Mouse (Mus musculus) liver, embryonic 15.5 days (tissue): ENCODE measurements around the gene Foxo3. TPM values are rescaled to one million over a fixed set of nuclear protein-coding genes. Genes with fewer than 3 reads are reported as not detected.

ENCODE experiments used
- ATAC-seq: fragments of 200-750 bp; cut with Nextera tagmentation; 2 replicates; pipeline ENCODE4 v1.8.0; 2017; ENCODE audit warnings: moderate number of reproducible peaks, mild to moderate bottlenecking, moderate library complexity; ENCODE audit not compliant: insufficient read depth
- H3K27ac ChIP-seq: fragments of 300-500 bp; sonication (generic); replicated peaks from 2 replicates; pipeline ENCODE4 v1.5.1; 2015; ENCODE audit warnings: mild to moderate bottlenecking, inconsistent platforms
- H3K27me3 ChIP-seq: fragments of 300-500 bp; sonication (generic); 2 replicates; pipeline ENCODE4 v1.6.1; 2015; ENCODE audit warnings: mild to moderate bottlenecking, inconsistent platforms
- H3K36me3 ChIP-seq: fragments of 300-500 bp; sonication (generic); replicated peaks from 2 replicates; pipeline ENCODE4 v1.6.1; 2015; ENCODE audit warnings: moderate library complexity, mild to moderate bottlenecking, inconsistent platforms
- H3K4me1 ChIP-seq: fragments of 300-500 bp; sonication (generic); replicated peaks from 2 replicates; pipeline ENCODE4 v1.6.1; 2015; ENCODE audit warnings: inconsistent platforms
- H3K4me2 ChIP-seq: fragments of 300-500 bp; sonication (generic); 2 replicates; pipeline ENCODE4 v1.6.1; 2015; ENCODE audit warnings: moderate library complexity, mild to moderate bottlenecking, inconsistent platforms
- H3K4me3 ChIP-seq: fragments of 300-500 bp; sonication (generic); replicated peaks from 2 replicates; pipeline ENCODE4 v1.5.1; 2015; ENCODE audit warnings: mild to moderate bottlenecking, inconsistent platforms
- H3K9ac ChIP-seq: fragments of 300-500 bp; sonication (generic); 2 replicates; pipeline ENCODE4 v1.6.1; 2015; ENCODE audit warnings: moderate library complexity, mild to moderate bottlenecking, inconsistent platforms
- H3K9me3 ChIP-seq: fragments of 300-500 bp; sonication (generic); replicated peaks from 2 replicates; pipeline ENCODE4 v1.6.1; 2016; ENCODE audit warnings: inconsistent platforms
- WGBS: fragments of 180-500 bp; shearing (Covaris S2); methylation state at CpG from one replicate; pipeline ENCODE4 v1.1.7; 2015; ENCODE audit warnings: mixed read lengths; ENCODE audit not compliant: insufficient replicate concordance; 5-methylcytosine and 5-hydroxymethylcytosine counted together
- polyA plus RNA-seq: library from polyadenylated mRNA; unstranded; fragments of >200 nt; fragmentation: Nextera tagmentation; extraction: Ambion mirVana; gene quantifications from 2 replicates; pipeline ENCODE4 v1.2.1, GENCODE M21; 2015

Foxo3 gene
- polyA plus RNA-seq, 1 experiment from 2014 or later = 15.1 TPM

DNA sequence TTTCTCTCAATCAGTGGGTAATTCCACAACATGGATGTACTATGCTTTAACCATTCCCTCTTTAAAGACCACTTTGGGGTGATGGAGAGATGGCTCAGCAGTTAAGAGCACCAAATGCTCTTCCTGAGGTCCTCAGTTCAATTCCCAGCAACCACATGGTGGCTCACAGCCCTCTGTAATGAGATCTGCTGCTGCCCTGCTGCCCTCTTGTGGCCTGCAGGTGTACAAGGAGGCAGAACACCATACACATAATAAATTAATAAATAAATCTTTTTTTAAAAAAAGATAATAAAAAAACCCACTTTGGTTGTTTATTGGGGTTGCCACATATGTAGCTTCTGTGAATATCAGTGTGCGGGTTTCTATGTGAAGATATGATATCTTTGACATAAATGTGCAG lies 21.4 kb upstream of the Foxo3 start:
- H3K36me3 ChIP-seq = no peaks in the 10 kb centered on the region
- no peak overlapping the region for H3K27ac ChIP-seq
- H3K4me3 ChIP-seq = no peak overlapping the region

DNA sequence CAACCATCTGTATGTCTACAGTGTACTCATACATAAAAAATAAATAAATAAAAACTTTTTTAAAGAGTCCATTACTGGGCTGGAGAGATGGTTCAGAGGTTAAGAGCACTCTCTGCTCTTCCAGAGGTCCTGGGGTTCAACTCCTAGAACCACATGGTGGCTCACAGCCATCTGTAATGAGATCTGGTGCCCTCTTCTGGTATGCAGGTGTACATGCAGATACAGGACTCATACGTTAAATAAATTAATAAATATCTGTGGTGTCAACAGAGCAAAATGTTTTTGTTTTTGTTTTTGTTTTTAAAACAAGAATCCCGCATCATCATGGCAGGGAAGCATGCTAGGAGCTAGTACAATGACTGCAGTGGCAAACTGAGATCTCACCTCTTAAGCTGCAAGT lies 20.6 kb upstream of the Foxo3 start:
- Histone ChIP-seq H3K36me3 (no peaks in the 10 kb centered on the region), H3K4me2 (no peak overlapping the region), H3K27ac (no peak overlapping the region), H3K4me3 (no peak overlapping the region), H3K9me3 (no peaks in the 10 kb centered on the region), H3K9ac (no peak overlapping the region), H3K27me3 (no peaks in the 10 kb centered on the region), H3K4me1 (peaks cover 31% of the 10 kb centered on the region)
- 63% methylated on average over 2 of the region's 2 CpGs for WGBS
- ATAC-seq = no peak

More for the DNA sequence above, 21.4 kb upstream of the Foxo3 start:
- no peaks in the 10 kb centered on the region for H3K27me3 ChIP-seq
- H3K4me1 ChIP-seq = peaks cover 31% of the 10 kb centered on the region
- H3K9me3 ChIP-seq = no peaks in the 10 kb centered on the region
- H3K4me2 ChIP-seq = no peak overlapping the region
- WGBS = 53% methylated on average over 1 of the region's 1 CpGs
- ATAC-seq = no peak
- no peak overlapping the region for H3K9ac ChIP-seq

DNA sequence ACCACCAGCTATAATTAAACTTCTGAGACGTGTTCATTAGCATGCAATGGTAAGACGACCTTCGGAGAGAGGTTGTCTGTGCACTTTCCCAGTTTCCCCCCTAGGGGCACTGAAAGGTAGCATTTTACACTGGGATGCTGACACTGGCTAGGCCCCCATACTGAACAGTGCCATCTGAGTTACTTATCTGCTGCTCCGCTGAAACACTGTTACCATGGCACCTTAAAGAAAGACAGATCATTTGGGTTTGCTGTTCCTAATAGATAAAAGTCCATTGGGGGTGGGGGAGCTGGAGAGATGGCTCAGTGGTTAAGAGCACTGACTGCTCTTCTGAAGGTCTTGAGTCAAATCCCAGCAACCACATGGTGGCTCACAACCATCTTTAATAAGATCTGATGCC lies 20.0 kb upstream of the Foxo3 start:
- WGBS = 30% methylated on average over 4 of the region's 4 CpGs
- Histone ChIP-seq H3K36me3 (no peaks in the 10 kb centered on the region), H3K4me2 (no peak overlapping the region), H3K9me3 (no peaks in the 10 kb centered on the region), H3K9ac (no peak overlapping the region), H3K27me3 (no peaks in the 10 kb centered on the region), H3K4me1 (peaks cover 31% of the 10 kb centered on the region), H3K4me3 (no peak overlapping the region), H3K27ac (no peak overlapping the region)
- peak; percentile 84 for ATAC-seq

DNA sequence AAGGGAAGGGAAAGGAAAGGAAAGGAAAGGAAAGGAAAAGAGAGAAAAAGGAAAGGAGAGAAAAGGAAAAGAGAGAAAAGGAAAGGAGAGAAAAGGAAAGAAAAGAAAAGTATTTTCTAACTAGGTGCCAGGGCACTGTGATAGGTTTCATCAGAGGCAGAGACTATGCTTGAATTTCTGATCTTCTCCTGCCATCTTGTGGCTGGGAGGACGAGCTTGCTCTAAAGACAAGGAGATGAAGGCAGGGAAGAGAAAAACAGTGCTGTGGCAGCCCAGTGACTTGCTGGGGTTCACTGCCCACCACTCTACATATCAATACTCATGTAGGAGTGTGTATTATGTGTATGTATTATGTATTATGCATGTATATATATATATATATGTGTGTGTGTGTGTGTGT lies 18.5 kb upstream of the Foxo3 start:
- peaks cover 31% of the 10 kb centered on the region for H3K4me1 ChIP-seq
- H3K27ac ChIP-seq = no peak overlapping the region
- no peaks in the 10 kb centered on the region for H3K36me3 ChIP-seq
- H3K4me3 ChIP-seq = no peak overlapping the region
- H3K9ac ChIP-seq = no peak overlapping the region
- no peak overlapping the region for H3K4me2 ChIP-seq
- ATAC-seq = no peak
- H3K9me3 ChIP-seq = no peaks in the 10 kb centered on the region
- H3K27me3 ChIP-seq = no peaks in the 10 kb centered on the region
- WGBS = 0% methylated on average over 1 of the region's 1 CpGs

DNA sequence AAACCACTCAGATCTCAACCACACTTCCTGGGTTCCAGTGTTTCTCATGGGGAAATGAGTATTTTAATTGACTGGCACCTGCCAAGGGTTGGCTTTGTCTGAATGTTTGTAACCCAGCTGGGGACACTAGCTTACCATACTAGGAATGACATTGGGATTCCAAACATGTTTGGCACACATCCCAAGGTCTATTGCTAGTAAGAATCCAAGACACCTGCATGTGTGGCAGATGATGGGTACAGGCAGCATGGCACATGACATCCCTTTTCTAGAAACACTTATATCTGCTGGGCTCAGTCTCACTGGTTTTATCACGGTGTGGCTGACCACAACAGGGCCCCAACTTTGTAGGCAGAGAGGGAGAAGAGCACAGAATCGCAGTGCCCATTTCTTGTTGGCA lies 17.8 kb upstream of the Foxo3 start:
- ATAC-seq = no peak
- no peak overlapping the region for H3K4me3 ChIP-seq
- H3K36me3 ChIP-seq = no peaks in the 10 kb centered on the region
- H3K9me3 ChIP-seq = no peaks in the 10 kb centered on the region
- no peak overlapping the region for H3K9ac ChIP-seq
- no peaks in the 10 kb centered on the region for H3K27me3 ChIP-seq
- no peak overlapping the region for H3K27ac ChIP-seq
- WGBS = 19% methylated on average over 2 of the region's 2 CpGs
- peaks cover 31% of the 10 kb centered on the region for H3K4me1 ChIP-seq
- no peak overlapping the region for H3K4me2 ChIP-seq

DNA sequence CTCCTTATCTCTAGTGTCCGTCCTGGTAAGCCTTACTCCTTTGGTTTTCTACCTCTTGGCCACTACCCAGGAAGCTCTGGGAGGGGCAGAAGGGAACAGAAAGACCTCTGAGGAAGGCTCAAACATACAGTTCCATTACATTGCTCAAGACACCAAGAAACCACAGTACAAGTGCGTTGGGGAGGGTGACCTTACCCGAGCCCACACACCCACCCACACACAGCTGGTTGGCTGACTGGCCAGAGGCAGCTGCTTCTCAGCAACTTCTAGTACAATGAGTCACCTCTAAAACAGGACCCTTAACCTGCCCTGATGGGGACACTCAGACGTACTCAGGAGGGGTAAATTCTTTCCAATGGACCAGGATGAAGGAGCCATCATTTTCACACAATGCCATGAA lies 17.3 kb upstream of the Foxo3 start:
- peaks cover 31% of the 10 kb centered on the region for H3K4me1 ChIP-seq
- ATAC-seq = no peak
- H3K9me3 ChIP-seq = no peaks in the 10 kb centered on the region
- no peak overlapping the region for H3K27ac ChIP-seq
- no peaks in the 10 kb centered on the region for H3K27me3 ChIP-seq
- no peaks in the 10 kb centered on the region for H3K36me3 ChIP-seq
- no peak overlapping the region for H3K9ac ChIP-seq
- no peak overlapping the region for H3K4me3 ChIP-seq
- H3K4me2 ChIP-seq = no peak overlapping the region
- WGBS = 18% methylated on average over 4 of the region's 4 CpGs

DNA sequence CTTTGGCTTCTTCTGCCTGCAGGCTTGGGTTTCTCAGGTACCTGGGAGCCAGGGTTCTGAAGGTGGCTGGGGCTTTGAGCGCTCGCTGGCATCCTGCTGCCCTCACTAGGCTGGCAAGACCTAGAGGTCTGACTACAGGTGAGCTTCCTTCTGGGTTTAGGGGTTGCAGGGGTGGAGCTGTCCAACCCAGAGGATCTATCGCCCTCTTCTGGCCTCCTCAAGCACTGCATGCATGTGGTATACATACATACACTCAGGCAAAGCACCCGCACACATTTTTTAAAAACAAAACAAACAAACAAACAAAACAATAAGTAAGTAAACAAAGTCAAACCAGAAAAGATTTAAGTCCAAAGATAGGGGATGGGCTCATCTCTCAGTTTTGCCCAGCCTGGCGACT lies 14.8 kb upstream of the Foxo3 start:
- Histone ChIP-seq H3K4me3 (no peak overlapping the region), H3K36me3 (no peaks in the 10 kb centered on the region), H3K4me2 (no peak overlapping the region), H3K27me3 (no peaks in the 10 kb centered on the region), H3K9ac (no peak overlapping the region), H3K9me3 (no peaks in the 10 kb centered on the region; the same call in 1 of the 2 replicates), H3K4me1 (peaks cover 19% of the 10 kb centered on the region), H3K27ac (no peak overlapping the region)
- ATAC-seq = 0 out of 2 replicates have a peak, but pooled peaks have one; percentile 49
- 51% methylated on average over 5 of the region's 5 CpGs for WGBS

DNA sequence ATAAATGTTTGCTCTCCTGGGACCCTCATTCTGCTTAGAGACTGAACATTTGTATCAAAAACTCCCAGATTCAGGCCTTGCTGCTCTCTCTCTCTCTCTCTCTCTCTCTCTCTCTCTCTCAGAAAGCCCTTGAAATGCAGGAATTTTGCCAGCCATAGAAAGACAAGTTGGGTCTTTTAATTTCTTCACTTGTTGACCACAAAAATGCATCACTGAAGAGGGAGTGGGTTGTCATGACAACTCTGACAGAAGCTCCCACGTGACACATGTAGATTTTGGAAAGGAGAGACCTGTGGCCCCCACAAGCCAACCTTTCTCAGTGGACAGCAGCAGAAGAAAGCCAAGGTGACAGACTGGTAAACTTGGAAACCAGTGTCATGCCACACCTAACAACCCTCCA lies 11.1 kb upstream of the Foxo3 start:
- no peak for ATAC-seq
- 32% methylated on average over 1 of the region's 1 CpGs for WGBS
- no peak overlapping the region for H3K4me3 ChIP-seq

DNA sequence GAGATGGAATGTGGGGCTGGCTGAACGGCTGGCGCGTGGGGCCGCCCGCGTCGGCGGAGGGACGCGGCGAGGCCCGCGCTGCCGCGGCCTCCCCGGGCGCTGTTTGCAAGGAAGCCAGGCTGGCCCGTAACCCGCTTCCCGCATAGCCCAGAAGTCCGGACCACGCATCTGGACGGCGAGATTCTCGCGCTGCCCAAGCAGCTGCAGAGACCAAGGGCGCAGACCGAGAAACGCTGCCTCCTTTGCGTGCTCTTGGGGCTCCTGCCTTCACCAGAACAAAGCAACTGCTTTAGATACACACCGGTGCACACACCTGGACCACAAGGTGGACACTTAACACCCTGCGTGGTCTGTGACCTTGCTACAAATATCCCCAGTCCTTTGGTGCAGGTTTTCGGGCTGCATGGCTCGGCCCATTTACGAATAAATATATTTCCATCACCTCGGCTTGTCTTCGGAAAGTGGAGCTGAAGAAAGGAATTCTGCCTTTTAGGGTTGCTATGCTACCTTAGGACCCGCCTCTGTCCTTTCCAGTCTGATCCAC lies 1.8 kb upstream of the Foxo3 start:
- ATAC-seq = no peak
- Histone ChIP-seq H3K4me3 (peak overlapping the region; percentile 95), H3K27me3 (no peaks in the 10 kb centered on the region), H3K4me1 (peaks cover 25% of the 10 kb centered on the region), H3K27ac (peak overlapping the region; percentile 96), H3K9me3 (no peaks in the 10 kb centered on the region), H3K9ac (peak overlapping the region; percentile 98), H3K4me2 (peak overlapping the region; percentile 100), H3K36me3 (peaks cover 15% of the 10 kb centered on the region)
- 4% methylated on average over 38 of the region's 38 CpGs for WGBS

More for the DNA sequence above, 11.1 kb upstream of the Foxo3 start:
- Histone ChIP-seq H3K27ac (no peak overlapping the region), H3K4me1 (no peaks in the 10 kb centered on the region), H3K36me3 (no peaks in the 10 kb centered on the region), H3K9ac (no peak overlapping the region), H3K4me2 (no peak overlapping the region), H3K27me3 (no peaks in the 10 kb centered on the region), H3K9me3 (no peaks in the 10 kb centered on the region; the same call in 1 of the 2 replicates)

DNA sequence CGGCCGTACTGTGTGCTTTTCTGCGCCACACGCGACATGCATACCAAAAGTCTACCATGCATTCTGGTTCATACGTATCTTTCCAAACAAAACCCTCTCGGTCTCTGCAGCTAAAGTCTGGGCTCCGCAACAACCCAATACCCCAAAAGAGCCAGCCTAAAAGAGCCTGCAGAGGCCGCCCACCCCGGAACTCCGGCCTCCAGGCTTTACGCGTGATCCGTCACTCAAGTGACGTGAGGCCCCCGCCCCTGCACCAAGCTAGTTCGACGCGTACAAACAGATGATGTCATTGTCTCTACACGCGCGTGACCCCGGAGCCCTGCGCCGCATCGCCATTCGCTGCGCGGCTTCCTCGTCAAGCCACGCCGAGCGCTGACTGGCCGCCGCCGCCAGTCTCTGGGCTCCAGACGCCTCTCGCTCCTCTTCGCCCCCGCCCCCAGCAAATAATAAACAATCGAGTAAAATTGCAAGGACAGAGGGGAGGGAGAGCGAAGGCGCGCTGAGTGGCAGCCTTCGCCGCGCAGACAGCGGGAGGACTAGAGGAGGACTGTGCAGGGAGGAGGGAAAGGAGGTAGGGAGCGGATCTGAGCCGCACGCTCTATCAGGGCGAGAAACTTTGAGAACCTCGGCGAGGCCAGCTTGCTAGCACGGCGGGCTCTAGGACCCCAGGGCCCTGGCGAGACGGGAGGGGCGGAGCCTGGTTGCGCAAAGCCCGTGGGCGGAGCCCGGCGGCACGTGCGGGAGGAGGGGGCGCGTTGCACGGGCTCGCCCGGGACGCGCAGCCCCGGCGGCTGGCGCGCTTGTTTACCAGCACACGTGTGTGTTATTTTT lies 1.1 kb upstream of the Foxo3 start:
- WGBS = under 1% methylated on average over 78 of the region's 78 CpGs
- H3K4me2 ChIP-seq = peak overlapping the region; percentile 100
- peak; percentile 75 for ATAC-seq
- H3K4me1 ChIP-seq = peaks cover 31% of the 10 kb centered on the region
- H3K9me3 ChIP-seq = no peaks in the 10 kb centered on the region
- H3K27ac ChIP-seq = peak overlapping the region; percentile 96
- H3K27me3 ChIP-seq = no peaks in the 10 kb centered on the region
- peaks cover 21% of the 10 kb centered on the region for H3K36me3 ChIP-seq
- peak overlapping the region; percentile 95 for H3K4me3 ChIP-seq
- H3K9ac ChIP-seq = peak overlapping the region; percentile 98

DNA sequence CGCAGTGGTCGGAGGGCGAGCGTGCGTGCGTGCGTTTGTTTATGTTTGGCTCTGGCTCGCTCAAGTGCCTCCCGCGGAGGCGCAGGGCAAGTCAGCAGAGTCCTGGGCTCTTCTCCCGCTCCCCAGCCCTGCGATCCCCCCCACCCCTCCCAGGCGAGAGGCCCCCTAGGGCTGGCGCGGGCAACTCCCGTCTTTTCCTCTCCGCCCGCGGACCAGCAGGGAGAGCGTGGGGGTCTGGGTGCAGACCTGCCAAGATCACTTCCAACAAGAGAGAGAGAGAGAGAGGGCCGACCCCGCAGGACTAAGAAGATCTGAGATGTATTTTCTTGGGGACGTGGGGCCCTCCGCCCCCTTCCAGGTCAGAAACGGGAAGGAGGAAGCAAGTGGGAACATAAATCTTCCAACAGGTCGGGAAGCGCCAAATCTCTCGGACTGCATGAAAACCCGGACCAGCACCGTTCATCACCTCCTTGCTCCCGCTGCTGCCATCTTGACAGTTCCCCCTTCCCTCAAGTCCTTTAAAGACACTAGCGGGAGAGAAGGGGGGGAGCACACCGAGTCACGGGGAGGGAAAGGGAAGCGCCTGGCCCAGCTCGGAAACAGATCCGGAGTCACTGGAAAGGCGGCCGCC lies 569 bp downstream of the Foxo3 start:
- no peaks in the 10 kb centered on the region for H3K9me3 ChIP-seq
- peaks cover 48% of the 10 kb centered on the region for H3K4me1 ChIP-seq
- peak overlapping the region; percentile 95 for H3K4me3 ChIP-seq
- H3K27me3 ChIP-seq = no peaks in the 10 kb centered on the region
- peak overlapping the region; percentile 100 for H3K4me2 ChIP-seq
- H3K36me3 ChIP-seq = peaks cover 37% of the 10 kb centered on the region
- under 1% methylated on average over 40 of the region's 40 CpGs for WGBS
- H3K27ac ChIP-seq = peak overlapping the region; percentile 96
- ATAC-seq = no peak
- H3K9ac ChIP-seq = peak overlapping the region; percentile 98
